Mouse (Mus musculus) small intestine, adult 2 months (tissue): ENCODE measurements around the gene Mmaa. TPM values are rescaled to one million over a fixed set of nuclear protein-coding genes. Genes with fewer than 3 reads are reported as not detected.
A peak's percentile ranks its signal among the peaks of the same experiment; 100 is the strongest.

ENCODE experiments used
- H3K27ac ChIP-seq: fragments of 200-500 bp; 2 replicates; pipeline ENCODE4 v1.5.1; 2012; ENCODE audit warnings: low read depth, low read length, control low read depth, inconsistent platforms; ENCODE audit not compliant: insufficient read depth
- H3K27me3 ChIP-seq: fragments of 200-500 bp; 2 replicates; pipeline ENCODE4 v1.6.1; 2012; ENCODE audit warnings: mild to moderate bottlenecking, moderate library complexity, low read length, inconsistent platforms; ENCODE audit not compliant: control insufficient read depth, insufficient read depth
- H3K36me3 ChIP-seq: fragments of 200-500 bp; 2 replicates; pipeline ENCODE4 v1.6.1; 2012; ENCODE audit warnings: mild to moderate bottlenecking, low read length, control low read depth, inconsistent platforms; ENCODE audit not compliant: control insufficient read depth, insufficient read depth
- H3K4me1 ChIP-seq: fragments of 200-500 bp; 2 replicates; pipeline ENCODE4 v1.6.1; 2012; ENCODE audit warnings: low read length, inconsistent platforms, mixed read lengths; ENCODE audit not compliant: control insufficient read depth, insufficient read depth, insufficient read length
- H3K4me3 ChIP-seq: fragments of 200-500 bp; 2 replicates; pipeline ENCODE4 v1.5.1; 2012; ENCODE audit warnings: low read depth, mild to moderate bottlenecking, control low read depth, inconsistent platforms, low read length, moderate library complexity
- CTCF ChIP-seq: fragments of 200-500 bp; IDR thresholded peaks from 2 replicates; pipeline ENCODE4 v1.5.1; 2012; ENCODE audit warnings: low read depth, mild to moderate bottlenecking, control low read depth, inconsistent platforms, low read length, moderate library complexity, mixed read lengths; ENCODE audit not compliant: insufficient replicate concordance, insufficient read length; ENCODE audit errors: extremely low read depth
- POLR2A ChIP-seq: fragments of 200-500 bp; IDR thresholded peaks from 2 replicates; pipeline ENCODE4 v1.6.1; 2012; ENCODE audit warnings: low read depth, mild to moderate bottlenecking, control low read depth, inconsistent platforms, low read length, moderate library complexity
- WGBS: fragments of 180-500 bp; shearing (Covaris S2); methylation state at CpG from one replicate; pipeline ENCODE4 v1.1.7; 2018; 5-methylcytosine and 5-hydroxymethylcytosine counted together
- polyA plus RNA-seq: library from polyadenylated mRNA; depleted of rRNA; stranded (reverse); fragments of >200 nt; gene quantifications from 2 replicates; pipeline ENCODE4 v1.2.3, GENCODE M21; 2012

Gene Mmaa
- polyA plus RNA-seq, 1 experiment: 3.5 TPM

- H3K27me3 ChIP-seq: no peaks in the 10 kb centered on the region
- TF ChIP-seq POLR2A (no peak), CTCF (no peak)
- WGBS: 23% methylated on average over 3 of the region's 3 CpGs
- peaks cover 8% of the 10 kb centered on the region; the same call in 1 of the 2 replicates for H3K4me1 ChIP-seq
- no peaks in the 10 kb centered on the region for H3K36me3 ChIP-seq
- H3K4me3 ChIP-seq: no peak overlapping the region
- peak overlapping the region; percentile 75 for H3K27ac ChIP-seq
These were observed 6.8 kb upstream of the Mmaa start for GRCm38 (mm10) chr8:79301548-79301947.

DNA sequence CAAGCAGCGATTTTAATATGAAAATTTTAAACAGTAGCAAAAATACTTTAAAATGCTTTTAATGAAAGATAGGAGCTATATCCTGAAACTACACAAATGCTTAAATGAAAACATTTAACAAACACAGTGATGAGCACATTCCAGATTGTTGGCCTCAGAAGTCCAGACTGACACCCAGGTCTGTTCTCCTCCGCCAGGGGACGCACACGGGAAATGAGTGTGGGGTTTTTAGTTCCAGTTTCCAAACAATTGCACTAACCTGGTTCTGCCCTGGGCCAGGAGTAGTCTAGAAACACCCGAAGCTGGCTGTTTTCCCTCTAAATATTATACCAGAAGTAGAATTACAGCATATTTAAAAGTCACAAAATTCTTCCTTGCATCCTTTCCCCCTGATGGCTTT is 5.0 kb upstream of the Mmaa start:
- no peak overlapping the region for H3K4me3 ChIP-seq
- WGBS: 83% methylated on average over 5 of the region's 5 CpGs
- peaks cover 8% of the 10 kb centered on the region; the same call in 1 of the 2 replicates for H3K4me1 ChIP-seq
- no peaks in the 10 kb centered on the region for H3K36me3 ChIP-seq
- no peak for TF ChIP-seq POLR2A
- TF ChIP-seq CTCF: no peak; the same call in 1 of the 2 replicates
- H3K27ac ChIP-seq: no peak overlapping the region
- no peaks in the 10 kb centered on the region for H3K27me3 ChIP-seq

DNA sequence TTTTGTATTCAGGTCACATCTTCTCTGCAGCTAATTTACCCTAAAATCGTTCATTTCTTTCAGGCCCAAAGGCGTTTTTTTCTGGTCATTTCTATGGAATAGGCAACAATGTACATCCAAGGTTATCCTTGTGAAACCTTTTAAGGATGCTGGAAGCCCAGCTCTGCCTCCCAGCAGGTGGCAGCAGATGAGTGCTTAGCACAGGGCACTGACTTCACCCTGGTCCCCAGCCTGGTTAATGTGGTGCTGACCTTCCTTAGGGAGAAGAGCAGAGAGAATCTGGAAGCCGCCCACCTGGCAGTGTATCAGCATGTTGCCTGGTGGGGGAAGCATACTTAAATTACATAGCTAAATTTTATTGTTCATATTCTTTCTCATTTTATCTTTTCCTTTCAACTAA is 3.0 kb upstream of the Mmaa start:
- Histone ChIP-seq H3K36me3 (no peaks in the 10 kb centered on the region), H3K27me3 (no peaks in the 10 kb centered on the region), H3K27ac (no peak overlapping the region), H3K4me1 (peaks cover 8% of the 10 kb centered on the region; the same call in 1 of the 2 replicates), H3K4me3 (no peak overlapping the region)
- TF ChIP-seq CTCF (peak; percentile 90), POLR2A (no peak)
- WGBS: 30% methylated on average over 3 of the region's 3 CpGs

- Histone ChIP-seq H3K36me3 (no peaks in the 10 kb centered on the region), H3K27me3 (no peaks in the 10 kb centered on the region), H3K4me3 (peak overlapping the region; percentile 65), H3K27ac (peak overlapping the region; percentile 75), H3K4me1 (no peaks in the 10 kb centered on the region)
- no peak for TF ChIP-seq POLR2A
- no peak for TF ChIP-seq CTCF
- WGBS: 4% methylated on average over 18 of the region's 18 CpGs
These were observed 754 bp upstream of the Mmaa start for GRCm38 (mm10) chr8:79295276-79296105.

DNA sequence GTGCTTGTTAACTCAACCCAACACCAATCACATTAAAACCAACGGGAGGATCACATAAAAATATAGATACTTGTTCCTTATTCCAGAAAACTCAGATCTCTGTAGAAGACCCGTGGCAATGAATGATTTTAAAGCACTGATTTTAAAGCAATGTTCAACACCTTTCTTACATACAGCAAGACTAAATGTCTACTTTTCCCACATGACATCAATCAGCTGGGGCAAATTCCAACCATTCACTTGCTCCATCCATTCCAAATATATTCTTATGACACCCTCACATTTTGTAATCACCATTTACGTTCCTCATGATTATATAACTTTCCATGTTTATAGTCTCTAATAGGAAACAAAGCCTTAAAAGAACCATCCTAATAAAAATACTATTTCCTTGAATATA is 896 bp downstream of the Mmaa start:
- Histone ChIP-seq H3K36me3 (no peaks in the 10 kb centered on the region), H3K27me3 (no peaks in the 10 kb centered on the region), H3K4me3 (no peak overlapping the region), H3K4me1 (peaks cover 4% of the 10 kb centered on the region; the same call in 1 of the 2 replicates), H3K27ac (no peak overlapping the region)
- WGBS: 16% methylated on average over 3 of the region's 3 CpGs
- TF ChIP-seq CTCF (no peak), POLR2A (no peak)

DNA sequence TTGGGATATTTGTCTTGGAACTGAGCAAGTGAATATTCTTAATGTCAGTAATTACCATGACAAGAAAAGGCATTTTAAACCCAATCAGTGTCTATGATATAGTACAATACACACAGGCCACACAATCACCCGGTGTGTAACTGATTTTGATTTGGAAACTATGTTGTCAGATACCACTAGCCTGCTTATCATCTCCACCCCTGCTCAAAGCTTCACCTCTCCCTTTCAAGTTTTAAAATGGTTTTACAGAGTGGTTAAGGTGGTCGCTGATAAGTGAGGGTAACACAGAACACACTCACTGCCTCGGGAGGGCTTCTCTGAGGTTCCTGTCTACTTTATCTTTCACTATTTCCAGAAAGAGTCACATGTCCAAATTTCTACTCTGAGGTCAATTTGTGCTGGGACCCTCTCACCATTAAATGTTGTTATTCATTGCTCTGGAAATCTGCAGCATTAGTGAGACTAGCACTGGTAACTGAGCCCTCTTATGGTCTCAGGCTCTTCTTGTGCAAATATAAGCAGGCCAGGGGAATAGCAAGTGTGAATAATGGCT is 1.9 kb downstream of the Mmaa start:
- 57% methylated on average over 3 of the region's 3 CpGs for WGBS
- H3K27ac ChIP-seq: no peak overlapping the region
- no peaks in the 10 kb centered on the region for H3K27me3 ChIP-seq
- TF ChIP-seq CTCF (no peak), POLR2A (no peak)
- no peak overlapping the region for H3K4me3 ChIP-seq
- no peaks in the 10 kb centered on the region for H3K36me3 ChIP-seq
- H3K4me1 ChIP-seq: peaks cover 6% of the 10 kb centered on the region; the same call in 1 of the 2 replicates

GRCm38 (mm10) chr8:79289592-79289991 is 5.1 kb downstream of the Mmaa start:
- Histone ChIP-seq H3K27me3 (no peaks in the 10 kb centered on the region), H3K36me3 (no peaks in the 10 kb centered on the region), H3K4me3 (no peak overlapping the region), H3K27ac (no peak overlapping the region), H3K4me1 (peaks cover 6% of the 10 kb centered on the region; the same call in 1 of the 2 replicates)
- 32% methylated on average over 5 of the region's 5 CpGs for WGBS
- TF ChIP-seq POLR2A (no peak), CTCF (no peak)

- WGBS: 23% methylated on average over 2 of the region's 2 CpGs
These were observed 6.1 kb downstream of the Mmaa start for GRCm38 (mm10) chr8:79288681-79289080.

More at GRCm38 (mm10) chr8:79288681-79289080, 6.1 kb downstream of the Mmaa start:
- Histone ChIP-seq H3K4me1 (peaks cover 6% of the 10 kb centered on the region; the same call in 1 of the 2 replicates), H3K36me3 (0 out of 2 replicates have a peak, but pooled peaks cover 2% of the 10 kb centered on the region), H3K4me3 (no peak overlapping the region), H3K27me3 (no peaks in the 10 kb centered on the region), H3K27ac (no peak overlapping the region)
- no peak for TF ChIP-seq CTCF
- TF ChIP-seq POLR2A: no peak
